Mouse (Mus musculus) liver, adult 2 months (tissue): ENCODE results near the gene Il34.

Experiments used
- CTCF ChIP-seq: fragments of 200-500 bp; IDR thresholded peaks from 2 replicates; pipeline ENCODE4 v1.5.1; 2011; ENCODE audit warnings: low read depth, low read length, control low read depth
- POLR2A ChIP-seq: fragments of 200-500 bp; IDR thresholded peaks from 2 replicates; pipeline ENCODE4 v1.6.1; 2011; ENCODE audit warnings: low read length, control low read depth; ENCODE audit not compliant: insufficient read depth; ENCODE audit errors: extremely low read depth

DNA sequence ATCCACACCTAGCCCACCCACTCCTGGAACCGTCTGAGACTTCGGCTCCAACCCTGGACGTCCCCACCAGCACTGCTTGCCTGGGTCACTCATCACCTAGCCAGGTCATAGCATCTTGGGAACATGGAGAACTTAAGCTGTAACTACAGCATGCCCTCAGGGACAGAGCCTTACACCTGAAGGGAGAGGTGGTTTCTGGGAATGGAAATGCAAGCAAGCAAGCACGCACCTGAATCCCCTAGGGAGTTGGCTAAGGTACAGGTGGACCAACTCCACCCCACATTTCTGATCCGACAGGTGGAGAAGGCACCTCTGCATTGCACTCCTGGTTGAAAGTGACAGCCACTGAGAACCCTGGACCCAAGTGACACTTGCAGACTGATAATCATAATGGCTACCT, 54.2 kb downstream of the Il34 start:
- TF ChIP-seq CTCF (no peak), POLR2A (no peak)
